Comparison of ENCODE assay signal across 8 mouse cellular contexts in the genomic region with DNA sequence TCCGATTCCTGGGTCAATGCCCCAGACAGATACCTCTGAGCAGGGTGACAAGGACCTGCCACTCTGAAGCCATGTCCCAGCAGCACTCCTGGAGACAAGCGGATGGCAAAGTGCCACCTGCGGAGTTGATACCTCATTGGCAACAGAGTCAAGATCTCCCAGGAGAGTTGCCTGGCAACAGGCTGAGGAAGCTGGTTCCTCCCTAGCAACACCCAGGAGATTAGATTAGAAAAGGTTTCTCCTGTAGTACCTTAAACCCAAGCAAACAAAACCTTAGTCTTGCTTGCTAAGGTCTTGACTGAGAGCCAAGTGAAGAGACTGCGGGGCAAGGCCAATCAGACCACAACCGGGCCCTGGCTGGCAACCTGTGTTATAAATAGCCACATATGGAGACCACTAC.
DNase-seq lines count a peak whose midpoint lies in the region; ATAC-seq lines count a peak whose summit lies in the region.

No protein-coding gene starts in this region.

- peaks cover 21% of the 10 kb centered on the region; the same call in 1 of the 2 replicates for H3K4me1 ChIP-seq in heart, embryonic 10.5 days
- H3K4me1 ChIP-seq in kidney, embryonic 15.5 days = peaks cover 13% of the 10 kb centered on the region

- H3K36me3 ChIP-seq in heart, embryonic 10.5 days = peaks cover 81% of the 10 kb centered on the region
- H3K36me3 ChIP-seq in kidney, embryonic 15.5 days = peaks cover 78% of the 10 kb centered on the region

- no peak for ATAC-seq in kidney, embryonic 15.5 days (replicated peaks; ENCODE audit: low FRiP score)

- H3K27ac ChIP-seq in heart, embryonic 10.5 days = no peak overlapping the region
- no peak overlapping the region for H3K27ac ChIP-seq in kidney, embryonic 15.5 days

- no peak overlapping the region for H3K4me3 ChIP-seq in heart, embryonic 10.5 days
- no peak overlapping the region for H3K4me3 ChIP-seq in kidney, embryonic 15.5 days (replicated peaks)

- no peaks in the 10 kb centered on the region for H3K27me3 ChIP-seq in heart, embryonic 10.5 days (ENCODE audit: insufficient read depth, poor library complexity, severe bottlenecking)
- no peaks in the 10 kb centered on the region for H3K27me3 ChIP-seq in kidney, embryonic 15.5 days

- no peak overlapping the region for H3K9ac ChIP-seq in kidney, embryonic 15.5 days

- no peaks in the 10 kb centered on the region for H3K9me3 ChIP-seq in heart, embryonic 10.5 days
- no peaks in the 10 kb centered on the region for H3K9me3 ChIP-seq in kidney, embryonic 15.5 days (replicated peaks)

- WGBS in heart, embryonic 10.5 days = 70% methylated on average over 5 of the region's 5 CpGs
- 85% methylated on average over 5 of the region's 5 CpGs for WGBS in kidney, embryonic 15.5 days

- DNase-seq in heart, adult 18-20 months = peak; percentile 61 to 65
- no peak for DNase-seq in heart, embryonic 10.5 days (ENCODE audit: low spot score)
- peak; percentile 77 for DNase-seq in cerebellum, adult 11-12 months
- DNase-seq in gastrocnemius, adult 8-10 months (ENCODE audit: low spot score in 2 of 2) = peak; percentile 34 to 74
- DNase-seq in right cerebral cortex, adult 18-20 months = peak; percentile 73
- DNase-seq in B cell, adult 2 months = no peak
- no peak for DNase-seq in urinary bladder, adult 18-20 months (ENCODE audit: low spot score in 2 of 2)

- H3K4me2 ChIP-seq in kidney, embryonic 15.5 days = no peak overlapping the region

Comparison
In these comparisons a context has a peak if more than half of its experiments do, and no peak if none do; other contexts are left out.
1. DNase-seq: peak in heart, adult 18-20 months (2 of 2), cerebellum, adult 11-12 months (single experiment), gastrocnemius, adult 8-10 months (2 of 2) and right cerebral cortex, adult 18-20 months (single experiment); none in heart, embryonic 10.5 days (single experiment), B cell, adult 2 months (0 of 2) and urinary bladder, adult 18-20 months (0 of 2).